Mouse (Mus musculus) mouse embryonic stem cell (cell line): ENCODE results near the gene Mrpl51.

Source experiments
- in situ Hi-C, 2 experiments: fragments of 300-500 bp; cut with MboI; formaldehyde crosslinking; loops; 1 replicate in 1 of 2; 3 replicates in 1 of 2; pipeline ENCODE4 v1.14.3; 2019 to 2020; ENCODE audit warnings: low sequenced_read_pairs in 2 of 2, low pct_unique_long_range_greater_than_20kb in 1 of 2, mixed read lengths in 1 of 2; ENCODE audit not compliant: unreplicated experiment in 1 of 2

Mrpl51 gene

GRCm38 (mm10) chr6:125156903-125157614 lies 34.5 kb upstream of the Mrpl51 start:
- in situ Hi-C loops, result no loop called here

- in situ Hi-C loops, result no loop called here
Observed at GRCm38 (mm10) chr6:125158944-125159492, 32.6 kb upstream of the Mrpl51 start.

- in situ Hi-C loops, result loop anchor here in 1 of 2 experiments (5.0 kb wide), 1 partner anchor 112 kb away; no protein-coding TSS in a partner anchor
Observed at GRCm38 (mm10) chr6:125159773-125160557, 31.6 kb upstream of the Mrpl51 start.

- in situ Hi-C loops, result loop anchor here in 1 of 2 experiments (5.0 kb wide), 1 partner anchor 112 kb away; no protein-coding TSS in a partner anchor
Observed at GRCm38 (mm10) chr6:125160558-125160853, 31.1 kb upstream of the Mrpl51 start.

- in situ Hi-C loops, result loop anchor here in 1 of 2 experiments (5.0 kb wide), 1 partner anchor 111 kb away; no protein-coding TSS in a partner anchor
Observed at GRCm38 (mm10) chr6:125160854-125161760, 30.5 kb upstream of the Mrpl51 start.

GRCm38 (mm10) chr6:125161971-125162370 lies 29.6 kb upstream of the Mrpl51 start:
- in situ Hi-C loops, result loop anchor here in 1 of 2 experiments (5.0 kb wide), 1 partner anchor 110 kb away; no protein-coding TSS in a partner anchor

GRCm38 (mm10) chr6:125162615-125163305 lies 28.8 kb upstream of the Mrpl51 start:
- in situ Hi-C loops, result loop anchor here in 1 of 2 experiments (5.0 kb wide), 1 partner anchor 110 kb away; no protein-coding TSS in a partner anchor

- in situ Hi-C loops, result loop anchor here in 1 of 2 experiments (5.0 kb wide), 1 partner anchor 108 kb away; no protein-coding TSS in a partner anchor
Observed at GRCm38 (mm10) chr6:125163801-125164657, 27.6 kb upstream of the Mrpl51 start.

- in situ Hi-C loops, result loop anchor here in 1 of 2 experiments (5.0 kb wide), 1 partner anchor 108 kb away; no protein-coding TSS in a partner anchor
Observed at GRCm38 (mm10) chr6:125164672-125165327, 26.8 kb upstream of the Mrpl51 start.

- in situ Hi-C loops, result no loop called here
Observed at GRCm38 (mm10) chr6:125165328-125165891, 26.2 kb upstream of the Mrpl51 start.

- in situ Hi-C loops, result no loop called here
Observed at GRCm38 (mm10) chr6:125166051-125166751, 25.4 kb upstream of the Mrpl51 start, which contains the start of gene Gapdh. Gene Gapdh, minus strand, starts transcription at chr6:125166467.

- in situ Hi-C loops, result no loop called here
Observed at GRCm38 (mm10) chr6:125166861-125167650, 24.5 kb upstream of the Mrpl51 start.

- in situ Hi-C loops, result no loop called here
Observed at GRCm38 (mm10) chr6:125168086-125168485, 23.5 kb upstream of the Mrpl51 start.

- in situ Hi-C loops, result loop anchor here in 1 of 2 experiments (5.0 kb wide), 1 partner anchor 48 kb away; no protein-coding TSS in a partner anchor
Observed at GRCm38 (mm10) chr6:125170194-125170593, 21.4 kb upstream of the Mrpl51 start.
